Mouse (Mus musculus) G1E (cell line): ENCODE measurements around the gene Pknox2.

Experiments used
- CTCF ChIP-seq: IDR thresholded peaks from 2 replicates; pipeline ENCODE4 v1.5.1; 2012; ENCODE audit warnings: low read depth, low read length, inconsistent platforms, mixed read lengths
- GATA1 ChIP-seq: IDR thresholded peaks from 2 replicates; pipeline ENCODE4 v1.6.1; 2012; ENCODE audit warnings: borderline replicate concordance, low read length, inconsistent platforms, mixed read lengths
- GATA2 ChIP-seq: IDR thresholded peaks from 2 replicates; pipeline ENCODE4 v1.6.1; 2012; ENCODE audit warnings: low read depth, low read length, inconsistent platforms, borderline replicate concordance
- POLR2AphosphoS5 ChIP-seq: IDR thresholded peaks from 2 replicates; pipeline ENCODE4 v1.6.1; 2012; ENCODE audit warnings: low read depth, low read length, inconsistent platforms; ENCODE audit not compliant: insufficient replicate concordance
- TAL1 ChIP-seq: conservative IDR thresholded peaks from 2 replicates; pipeline ENCODE4 v1.6.1; 2012; ENCODE audit warnings: low read depth, low read length, inconsistent platforms, mixed read lengths

DNA sequence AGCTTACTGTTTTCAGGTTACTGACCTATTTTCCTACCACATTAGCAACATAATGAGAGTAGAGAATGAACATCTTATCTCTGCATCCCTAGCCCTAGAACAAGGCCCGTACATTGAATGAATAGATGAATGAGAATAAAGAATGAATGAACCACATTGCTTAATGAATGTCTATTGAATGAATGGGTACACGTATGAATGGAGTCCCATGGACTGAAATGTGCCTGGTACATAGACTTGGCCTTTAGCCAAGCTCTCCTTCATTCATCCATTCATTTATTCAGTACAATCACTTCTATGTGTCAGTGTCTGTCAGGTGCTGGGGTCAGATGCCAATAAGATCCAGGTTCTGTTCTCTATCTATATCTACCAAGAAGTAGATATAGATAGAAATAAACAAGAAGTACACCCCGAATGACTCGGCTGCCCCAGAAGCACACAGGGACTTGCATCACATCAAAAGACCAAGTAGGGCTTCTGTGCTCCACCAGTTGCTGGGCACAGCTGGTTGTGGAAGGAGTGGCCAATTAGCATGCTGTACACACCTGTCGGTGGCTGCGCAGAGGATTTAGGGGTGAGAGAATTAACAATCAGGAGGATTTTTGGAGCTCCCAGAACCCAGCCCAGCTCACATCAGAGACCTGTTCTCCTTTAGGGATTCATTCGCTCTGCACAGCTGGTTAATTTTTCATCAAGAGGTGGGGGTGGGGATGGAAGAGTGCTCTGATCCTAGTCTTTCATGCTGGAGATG lies 119.2 kb downstream of the Pknox2 start:
- no peak for TF ChIP-seq CTCF
- no peak for TF ChIP-seq GATA1
- TF ChIP-seq POLR2AphosphoS5 = no peak
- no peak for TF ChIP-seq TAL1
- TF ChIP-seq GATA2 = no peak
